Mouse (Mus musculus): ENCODE data around the gene Gm49333.

DNA sequence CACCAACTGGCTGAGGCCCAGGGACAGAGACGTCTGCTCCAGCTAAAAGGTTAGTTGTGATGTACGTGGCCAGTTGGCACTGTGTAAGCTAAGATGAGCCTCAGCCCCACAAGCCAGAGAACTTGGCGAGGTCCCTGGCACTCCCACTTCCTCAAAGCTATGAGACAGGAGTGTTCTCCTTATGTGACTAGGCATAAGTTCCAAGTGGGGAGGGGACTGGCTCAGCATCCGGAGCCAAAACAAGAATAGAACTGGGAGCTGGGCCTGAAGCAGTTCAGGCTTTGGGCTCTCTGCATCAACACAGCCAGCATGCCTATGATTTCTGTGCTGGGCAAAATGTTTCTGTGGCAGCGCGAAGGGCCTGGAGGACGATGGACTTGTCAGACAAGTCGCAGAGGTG is 83.4 kb downstream of the Gm49333 start:
- TF ChIP-seq POLR2A (IDR thresholded peaks at IDR 0.05; ENCODE audit: borderline replicate concordance, insufficient read depth, low read length) = peak; percentile 30; the same call in 1 of the 2 replicates
- TF ChIP-seq CTCF (IDR thresholded peaks at IDR 0.05; ENCODE audit: borderline replicate concordance, insufficient read depth, low read depth, low read length) = no peak
